Mouse (Mus musculus) hindbrain, embryonic 11.5 days (tissue): Measurements from ENCODE around the gene Hcn1. TPM values are rescaled to one million over a fixed set of nuclear protein-coding genes. Genes with fewer than 3 reads are reported as not detected.

Experiments
- ATAC-seq: fragments of 200-750 bp; cut with Nextera tagmentation; 2 replicates; pipeline ENCODE4 v1.8.0; 2017; ENCODE audit warnings: mild to moderate bottlenecking, moderate TSS enrichment, moderate library complexity; ENCODE audit not compliant: low FRiP score
- DNase-seq: peaks from one replicate; pipeline ENCODE4 v3.0.0-alpha.2; 2015; ENCODE audit warnings: low spot score
- H3K27ac ChIP-seq: fragments of 300-500 bp; sonication (generic); 2 replicates; pipeline ENCODE4 v1.5.1; 2014; ENCODE audit warnings: mild to moderate bottlenecking, low read depth, low read length
- H3K27me3 ChIP-seq: fragments of 300-500 bp; sonication (generic); 2 replicates; pipeline ENCODE4 v1.6.1; 2014; ENCODE audit warnings: mild to moderate bottlenecking, low read length, moderate library complexity, mixed read lengths; ENCODE audit not compliant: control insufficient read depth, insufficient read depth
- H3K36me3 ChIP-seq: fragments of 300-500 bp; sonication (generic); 2 replicates; pipeline ENCODE4 v1.6.1; 2014; ENCODE audit warnings: mild to moderate bottlenecking, low read length, moderate library complexity, mixed read lengths; ENCODE audit not compliant: control insufficient read depth, insufficient read depth
- H3K4me1 ChIP-seq: fragments of 300-500 bp; sonication (generic); replicated peaks from 2 replicates; pipeline ENCODE4 v1.6.1; 2014; ENCODE audit warnings: low read length, mixed read lengths; ENCODE audit not compliant: control insufficient read depth, insufficient read depth
- H3K4me2 ChIP-seq: fragments of 300-500 bp; sonication (generic); replicated peaks from 2 replicates; pipeline ENCODE4 v1.6.1; 2014; ENCODE audit warnings: mild to moderate bottlenecking, low read depth, low read length
- H3K4me3 ChIP-seq: fragments of 300-500 bp; sonication (generic); 2 replicates; pipeline ENCODE4 v1.5.1; 2014; ENCODE audit warnings: low read depth, low read length
- H3K9ac ChIP-seq: fragments of 300-500 bp; sonication (generic); 2 replicates; pipeline ENCODE4 v1.6.1; 2014; ENCODE audit warnings: low read depth, low read length
- H3K9me3 ChIP-seq: fragments of 300-500 bp; sonication (generic); 2 replicates; pipeline ENCODE4 v1.6.1; 2016; ENCODE audit warnings: low read length; ENCODE audit not compliant: control insufficient read depth
- WGBS: fragments of 180-500 bp; shearing (Covaris S2); extraction: QIAGEN DNeasy Blood & Tissue Kit; methylation state at CpG from one replicate; pipeline ENCODE4 v1.1.7; 2014; 5-methylcytosine and 5-hydroxymethylcytosine counted together
- polyA plus RNA-seq: library from polyadenylated mRNA; unstranded; fragments of >200 nt; fragmentation: Nextera tagmentation; extraction: Ambion mirVana; gene quantifications from 2 replicates; pipeline ENCODE4 v1.2.1, GENCODE M21; 2014

The Hcn1 gene
- polyA plus RNA-seq, 1 experiment from 2014 or later, result 0.06 TPM

DNA sequence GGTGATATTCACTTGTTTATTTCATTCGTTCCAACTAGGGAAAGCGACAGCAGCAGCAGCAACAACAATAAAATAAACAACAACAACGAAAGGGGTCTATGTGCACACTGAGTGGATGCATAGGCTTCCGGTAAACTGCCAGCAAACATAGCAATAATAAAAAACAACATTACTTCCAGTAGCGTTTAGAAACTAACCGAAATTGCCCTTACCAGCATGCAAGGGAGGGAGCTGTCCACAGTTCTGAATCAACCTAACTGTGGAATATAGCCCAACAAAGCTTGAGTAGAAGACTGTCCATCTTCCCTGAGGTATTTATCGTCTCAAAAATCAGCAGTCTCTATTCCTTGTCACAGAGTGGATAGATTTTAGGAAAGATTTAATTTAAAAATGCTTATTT lies 2.0 kb downstream of the Hcn1 start:
- Histone ChIP-seq H3K4me3 (no peak overlapping the region), H3K9ac (no peak overlapping the region), H3K27me3 (peaks cover 13% of the 10 kb centered on the region), H3K9me3 (no peaks in the 10 kb centered on the region), H3K27ac (no peak overlapping the region), H3K36me3 (no peaks in the 10 kb centered on the region), H3K4me2 (no peak overlapping the region), H3K4me1 (peaks cover 4% of the 10 kb centered on the region; the same call in 1 of the 2 replicates)
- WGBS, result 40% methylated on average over 7 of the region's 7 CpGs
- ATAC-seq, result no peak
- DNase-seq, result peak; percentile 61

DNA sequence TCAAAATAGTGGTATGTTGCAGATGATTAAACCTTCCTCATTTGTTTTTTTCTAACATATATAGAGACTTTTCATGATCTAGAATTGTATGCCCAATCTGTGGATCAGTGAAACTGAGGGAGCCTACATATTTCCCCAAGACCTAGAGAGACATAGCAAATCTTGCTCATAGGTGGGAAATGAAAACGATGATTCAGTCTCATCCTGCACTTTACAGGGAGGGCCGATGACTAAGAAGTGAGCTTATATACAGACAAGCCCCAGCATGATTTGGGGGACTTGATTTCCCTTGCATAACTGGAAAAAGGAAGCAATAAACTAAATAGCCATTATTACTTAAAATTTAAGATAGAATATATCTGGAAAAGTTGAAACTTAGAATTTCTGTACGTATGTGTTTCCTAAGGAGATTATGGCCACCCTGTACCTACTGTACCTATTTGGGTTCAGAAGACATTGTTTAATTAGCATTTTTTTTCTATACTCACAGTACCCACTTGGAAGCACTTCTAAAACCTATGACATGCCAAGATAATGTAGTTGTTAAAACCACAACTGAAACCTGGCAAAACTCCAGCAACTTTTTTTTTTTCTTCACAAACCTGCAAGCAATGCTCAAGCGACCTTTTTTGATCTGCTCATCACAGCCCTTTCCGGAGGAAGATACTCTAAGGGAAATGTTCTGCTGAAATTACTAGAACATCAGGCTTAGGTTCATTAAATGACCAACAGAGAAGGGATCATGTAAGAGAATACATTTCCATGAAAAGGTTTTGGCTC lies 3.0 kb downstream of the Hcn1 start:
- peaks cover 4% of the 10 kb centered on the region; the same call in 1 of the 2 replicates for H3K4me1 ChIP-seq
- no peak overlapping the region for H3K4me3 ChIP-seq
- no peak overlapping the region for H3K9ac ChIP-seq
- no peaks in the 10 kb centered on the region for H3K9me3 ChIP-seq
- peaks cover 13% of the 10 kb centered on the region for H3K27me3 ChIP-seq
- ATAC-seq (no peak), DNase-seq (no peak)
- no peak overlapping the region for H3K27ac ChIP-seq
- H3K4me2 ChIP-seq, result no peak overlapping the region
- H3K36me3 ChIP-seq, result no peaks in the 10 kb centered on the region
- WGBS, result 87% methylated on average over 5 of the region's 5 CpGs

DNA sequence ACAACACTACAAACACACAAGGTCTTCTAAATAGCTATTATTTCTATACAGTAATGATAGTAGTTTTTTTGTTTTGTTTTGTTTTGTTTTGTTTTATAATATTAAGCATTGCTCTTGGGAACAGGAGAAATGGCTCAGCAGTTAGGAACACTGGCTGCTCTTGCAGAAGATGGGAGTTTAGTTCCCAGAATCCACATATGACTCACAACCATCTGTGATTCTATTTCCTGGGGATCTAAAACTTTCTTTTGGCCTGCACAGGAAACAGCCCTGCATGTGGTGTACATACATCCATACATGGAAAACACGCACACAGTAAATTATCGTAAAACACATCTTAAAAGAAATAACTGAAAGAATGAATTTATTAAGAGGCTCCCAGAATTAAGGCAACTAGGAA lies 9.8 kb downstream of the Hcn1 start:
- no peaks in the 10 kb centered on the region for H3K9me3 ChIP-seq
- H3K4me1 ChIP-seq, result no peaks in the 10 kb centered on the region
- no peaks in the 10 kb centered on the region for H3K27me3 ChIP-seq
- H3K36me3 ChIP-seq, result no peaks in the 10 kb centered on the region
- H3K4me2 ChIP-seq, result no peak overlapping the region
- no peak for ATAC-seq
- no peak for DNase-seq
- H3K27ac ChIP-seq, result no peak overlapping the region
- no peak overlapping the region for H3K9ac ChIP-seq
- WGBS, result 91% methylated on average over 2 of the region's 2 CpGs
- no peak overlapping the region for H3K4me3 ChIP-seq

DNA sequence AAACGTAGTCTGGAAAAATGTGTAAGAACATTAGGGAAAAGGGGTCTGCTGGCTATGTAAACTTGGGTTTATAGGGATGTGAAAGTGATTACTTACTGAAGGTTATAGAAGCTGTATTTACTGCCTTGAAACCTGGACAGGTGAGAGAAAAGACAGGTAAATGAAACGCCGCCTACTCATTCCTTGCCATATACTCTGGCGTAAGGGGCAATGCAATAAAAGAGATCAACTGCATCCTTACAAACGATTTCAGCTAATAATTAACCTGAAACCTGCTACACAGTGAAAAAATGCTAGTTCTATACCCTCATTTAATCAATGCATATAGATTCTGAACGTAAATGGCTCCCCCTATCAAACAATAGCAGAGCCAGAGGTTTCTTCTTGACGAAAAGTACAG lies 17.4 kb downstream of the Hcn1 start:
- no peak overlapping the region for H3K9ac ChIP-seq
- WGBS, result 83% methylated on average over 7 of the region's 7 CpGs
- no peaks in the 10 kb centered on the region for H3K36me3 ChIP-seq
- no peak for DNase-seq
- H3K27ac ChIP-seq, result no peak overlapping the region
- H3K4me2 ChIP-seq, result no peak overlapping the region
- no peak overlapping the region for H3K4me3 ChIP-seq
- no peaks in the 10 kb centered on the region for H3K9me3 ChIP-seq
- ATAC-seq, result no peak
- no peaks in the 10 kb centered on the region for H3K27me3 ChIP-seq
- no peaks in the 10 kb centered on the region for H3K4me1 ChIP-seq

DNA sequence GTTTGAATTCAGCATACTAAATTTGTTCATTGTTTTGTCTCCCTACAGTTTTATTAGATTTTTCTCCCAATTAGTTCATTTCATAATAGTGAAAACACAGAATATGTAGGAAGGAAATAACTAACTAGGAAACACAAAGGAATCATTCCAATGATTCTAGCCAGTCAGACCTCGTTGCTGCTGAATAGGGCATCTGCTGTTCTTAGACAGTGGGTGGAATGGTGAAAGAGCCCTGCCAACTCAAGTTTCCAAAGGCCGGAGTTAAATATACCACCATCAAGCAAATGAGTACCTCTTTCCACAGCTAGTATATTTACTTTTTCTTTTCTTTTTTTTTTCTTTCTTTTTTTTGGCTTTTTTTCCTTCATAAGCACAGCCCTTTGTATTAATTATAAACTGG lies 55.4 kb downstream of the Hcn1 start:
- H3K4me1 ChIP-seq, result no peaks in the 10 kb centered on the region
- H3K36me3 ChIP-seq, result no peaks in the 10 kb centered on the region

DNA sequence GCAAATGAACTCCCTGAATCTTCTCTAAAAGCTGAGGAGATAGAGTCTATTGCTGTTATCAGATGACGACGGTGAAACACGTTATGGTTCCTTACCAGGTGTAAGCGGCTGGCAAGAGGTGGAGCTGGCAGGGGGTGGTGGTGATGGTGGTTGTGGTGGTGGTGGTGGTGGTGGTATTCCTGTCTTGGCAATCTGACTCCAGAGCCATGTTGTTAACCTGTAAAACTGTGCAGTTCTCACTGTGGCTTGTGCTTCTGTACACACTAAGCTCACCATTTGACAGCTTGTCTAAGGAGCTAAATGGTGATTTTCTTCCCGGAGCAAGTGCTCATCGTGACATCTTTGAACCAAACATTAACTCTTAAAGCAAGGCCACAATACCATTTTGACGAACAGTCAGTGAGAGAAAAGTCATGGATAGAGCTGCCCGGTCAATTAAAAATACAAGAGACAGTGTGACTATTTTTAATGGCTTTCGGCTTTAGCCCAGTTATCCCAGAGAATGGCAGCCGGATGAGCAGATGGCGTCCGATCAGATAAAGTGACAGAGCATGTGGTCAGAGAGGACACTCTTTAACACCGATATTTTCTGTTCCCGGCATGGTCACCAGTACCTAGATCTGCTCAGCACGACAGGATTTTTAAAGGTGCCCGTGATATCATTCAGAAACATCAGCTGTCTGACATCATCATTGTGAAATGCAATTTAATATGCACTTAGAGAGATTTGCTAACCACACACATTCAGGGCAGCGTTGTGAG lies 56.5 kb downstream of the Hcn1 start:
- ATAC-seq, result no peak
- H3K9ac ChIP-seq, result no peak overlapping the region

More for the DNA sequence above, 55.4 kb downstream of the Hcn1 start:
- DNase-seq, result no peak
- H3K27me3 ChIP-seq, result no peaks in the 10 kb centered on the region
- H3K9me3 ChIP-seq, result no peaks in the 10 kb centered on the region
- no peak overlapping the region for H3K4me2 ChIP-seq
- no peak overlapping the region for H3K4me3 ChIP-seq
- WGBS, result 66% methylated on average over 2 of the region's 2 CpGs
- H3K9ac ChIP-seq, result no peak overlapping the region
- no peak for ATAC-seq
- H3K27ac ChIP-seq, result no peak overlapping the region

DNA sequence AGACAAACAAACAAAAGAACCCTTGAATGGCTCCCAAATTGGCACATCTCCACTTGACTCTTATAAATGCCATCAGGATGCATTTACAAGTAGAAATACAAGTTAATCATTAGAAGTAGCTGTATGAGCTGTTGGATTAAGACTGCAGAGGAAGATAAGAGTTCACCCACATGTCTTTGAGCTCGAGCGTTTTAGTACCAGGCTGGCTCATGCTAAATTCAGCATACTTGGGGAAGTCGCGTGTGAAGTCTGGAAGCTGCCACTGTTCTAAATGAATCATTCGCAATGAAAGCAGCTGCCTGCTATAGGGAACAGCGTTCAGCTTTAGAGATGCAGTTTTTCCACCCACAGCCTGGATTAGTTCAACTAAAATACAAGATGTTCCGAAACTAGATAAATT lies 57.4 kb downstream of the Hcn1 start:
- H3K27me3 ChIP-seq, result no peaks in the 10 kb centered on the region
- no peaks in the 10 kb centered on the region for H3K36me3 ChIP-seq
- H3K9me3 ChIP-seq, result no peaks in the 10 kb centered on the region
- H3K4me2 ChIP-seq, result no peak overlapping the region
- no peak overlapping the region for H3K4me3 ChIP-seq
- H3K9ac ChIP-seq, result no peak overlapping the region
- WGBS, result 84% methylated on average over 7 of the region's 7 CpGs
- ATAC-seq (no peak), DNase-seq (no peak)
- no peaks in the 10 kb centered on the region for H3K4me1 ChIP-seq
- no peak overlapping the region for H3K27ac ChIP-seq

More for the DNA sequence above, 56.5 kb downstream of the Hcn1 start:
- no peak overlapping the region for H3K27ac ChIP-seq
- no peaks in the 10 kb centered on the region for H3K27me3 ChIP-seq
- no peak for DNase-seq
- no peak overlapping the region for H3K4me3 ChIP-seq
- no peak overlapping the region for H3K4me2 ChIP-seq
- no peaks in the 10 kb centered on the region for H3K4me1 ChIP-seq
- H3K36me3 ChIP-seq, result no peaks in the 10 kb centered on the region
- no peaks in the 10 kb centered on the region for H3K9me3 ChIP-seq
- WGBS, result 87% methylated on average over 17 of the region's 17 CpGs

DNA sequence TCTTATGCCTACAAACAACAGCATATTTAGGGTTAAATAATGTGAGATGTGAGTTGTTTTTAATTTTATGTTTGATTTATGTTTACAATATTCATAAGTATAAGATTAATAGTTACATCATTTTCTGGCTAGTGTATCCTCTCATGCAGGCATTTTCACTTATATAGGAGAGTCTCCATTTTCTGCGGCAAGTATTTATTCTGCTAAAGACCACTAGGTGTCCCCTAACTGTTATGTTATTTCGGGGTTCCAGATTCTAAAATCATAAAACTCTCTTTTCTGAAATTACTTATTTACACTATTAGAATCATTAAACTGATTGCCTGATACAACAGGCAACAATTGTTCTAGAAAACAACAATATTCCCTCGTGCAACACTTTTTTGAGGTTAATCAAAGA lies 60.5 kb downstream of the Hcn1 start:
- no peak overlapping the region for H3K9ac ChIP-seq
- no peaks in the 10 kb centered on the region for H3K36me3 ChIP-seq
- 67% methylated on average over 3 of the region's 3 CpGs for WGBS
- ATAC-seq (no peak), DNase-seq (no peak)
- no peak overlapping the region for H3K27ac ChIP-seq
- no peaks in the 10 kb centered on the region for H3K27me3 ChIP-seq
- no peak overlapping the region for H3K4me3 ChIP-seq
- no peaks in the 10 kb centered on the region for H3K9me3 ChIP-seq
- H3K4me2 ChIP-seq, result no peak overlapping the region
- H3K4me1 ChIP-seq, result no peaks in the 10 kb centered on the region

DNA sequence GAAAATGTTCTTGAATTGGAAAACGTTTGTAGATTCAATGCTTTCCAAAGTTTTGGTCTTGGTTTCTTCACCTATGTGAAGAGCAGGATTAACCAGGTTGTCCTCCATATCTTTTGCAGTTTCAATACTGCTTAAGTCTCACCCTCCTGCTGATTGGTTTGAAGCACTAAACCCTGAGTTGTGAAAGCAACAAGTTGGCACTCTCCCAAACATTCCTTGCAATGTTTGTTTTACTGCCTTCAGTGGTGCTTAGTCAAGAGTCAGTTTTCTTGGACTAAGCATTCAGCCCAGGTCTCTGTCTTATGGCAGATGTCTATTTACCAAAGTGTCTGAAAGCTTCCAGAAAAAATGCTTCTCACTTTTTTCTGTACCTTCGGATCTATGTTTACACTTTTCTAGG lies 67.2 kb downstream of the Hcn1 start:
- Histone ChIP-seq H3K27ac (no peak overlapping the region), H3K9me3 (no peaks in the 10 kb centered on the region), H3K4me2 (no peak overlapping the region), H3K4me3 (no peak overlapping the region), H3K4me1 (no peaks in the 10 kb centered on the region), H3K27me3 (no peaks in the 10 kb centered on the region), H3K9ac (no peak overlapping the region), H3K36me3 (no peaks in the 10 kb centered on the region)
- ATAC-seq (no peak), DNase-seq (no peak)
- WGBS, result 67% methylated on average over 2 of the region's 2 CpGs
